Mouse (Mus musculus): Measurements from ENCODE around the gene Inpp5e. TPM values are rescaled to one million over a fixed set of nuclear protein-coding genes. Genes with fewer than 3 reads are reported as not detected.
"Not testable (repeated sequence)": the region's sequence is repeated elsewhere in the genome, so short reads cannot be mapped to it uniquely, and the experiment has no call there.

Gene Inpp5e
- total RNA-seq, 4 experiments from 2014 or later = 23.8 to 29.1 (median 25.7) TPM

GRCm38 (mm10) chr2:26421969-26422368 lies 13.0 kb upstream of the Inpp5e start:
- no peak for DNase-seq (ENCODE audit: low spot score in 2 of 2)

GRCm38 (mm10) chr2:26418120-26418519 lies 9.1 kb upstream of the Inpp5e start:
- no peak for DNase-seq (ENCODE audit: low spot score in 2 of 2)

GRCm38 (mm10) chr2:26417066-26417465 lies 8.1 kb upstream of the Inpp5e start:
- DNase-seq (ENCODE audit: low spot score in 2 of 2) = no peak

GRCm38 (mm10) chr2:26410931-26411411 lies 2.0 kb upstream of the Inpp5e start:
- DNase-seq (ENCODE audit: low spot score in 2 of 2) = no peak

GRCm38 (mm10) chr2:26410091-26410490 lies 1.1 kb upstream of the Inpp5e start:
- DNase-seq (ENCODE audit: low spot score in 2 of 2) = no peak

GRCm38 (mm10) chr2:26409362-26409761 lies 359 bp upstream of the Inpp5e start:
- no peak for DNase-seq (ENCODE audit: low spot score in 2 of 2)

GRCm38 (mm10) chr2:26403306-26403705 lies 5.7 kb downstream of the Inpp5e start:
- no peak for DNase-seq (ENCODE audit: low spot score in 2 of 2)

GRCm38 (mm10) chr2:26402265-26402664 lies 6.7 kb downstream of the Inpp5e start:
- no peak for DNase-seq (ENCODE audit: low spot score in 2 of 2)

- DNase-seq (ENCODE audit: low spot score in 2 of 2) = no peak
These were observed 8.0 kb downstream of the Inpp5e start for GRCm38 (mm10) chr2:26401023-26401422.

GRCm38 (mm10) chr2:26400296-26400695 lies 8.7 kb downstream of the Inpp5e start:
- no peak for DNase-seq (ENCODE audit: low spot score in 2 of 2)

GRCm38 (mm10) chr2:26399647-26400046 lies 9.4 kb downstream of the Inpp5e start:
- DNase-seq (ENCODE audit: low spot score in 2 of 2) = no peak

- DNase-seq (ENCODE audit: low spot score in 2 of 2) = no peak
These were observed 10.0 kb downstream of the Inpp5e start for GRCm38 (mm10) chr2:26398978-26399377.

- DNase-seq (ENCODE audit: low spot score in 2 of 2) = no peak
These were observed 17.4 kb downstream of the Inpp5e start for GRCm38 (mm10) chr2:26391617-26392016.

- DNase-seq (ENCODE audit: low spot score in 2 of 2) = no peak
These were observed 18.0 kb downstream of the Inpp5e start for GRCm38 (mm10) chr2:26390954-26391353.

- peak; percentile 73 to 74 for DNase-seq (ENCODE audit: low spot score in 2 of 2)
These were observed 19.8 kb downstream of the Inpp5e start, which contains the start of the genes Entr1 and Pmpca for GRCm38 (mm10) chr2:26389154-26389690. TSS of gene Entr1 (minus strand) at chr2:26389316. TSS of gene Pmpca (plus strand) at chr2:26389339.

- DNase-seq (ENCODE audit: low spot score in 2 of 2) = no peak
These were observed 20.3 kb downstream of the Inpp5e start for GRCm38 (mm10) chr2:26388682-26389153.

- no peak for DNase-seq (ENCODE audit: low spot score in 2 of 2)
These were observed 21.3 kb downstream of the Inpp5e start for GRCm38 (mm10) chr2:26387713-26388112.

- not testable (repeated sequence) for DNase-seq (ENCODE audit: low spot score in 2 of 2)
These were observed 28.1 kb downstream of the Inpp5e start for GRCm38 (mm10) chr2:26380871-26381270.

- peak; percentile 63 to 77 for DNase-seq (ENCODE audit: low spot score in 2 of 2)
These were observed 28.8 kb downstream of the Inpp5e start, which contains the start of gene Snapc4 for GRCm38 (mm10) chr2:26380131-26380771. TSS of gene Snapc4 (minus strand) at chr2:26380653.

- no peak for DNase-seq (ENCODE audit: low spot score in 2 of 2)
These were observed 36.6 kb downstream of the Inpp5e start for GRCm38 (mm10) chr2:26372396-26372795.

GRCm38 (mm10) chr2:26368572-26368971 lies 40.4 kb downstream of the Inpp5e start:
- DNase-seq (ENCODE audit: low spot score in 2 of 2) = no peak

GRCm38 (mm10) chr2:26367911-26368310 lies 41.1 kb downstream of the Inpp5e start:
- DNase-seq (ENCODE audit: low spot score in 2 of 2) = no peak
